Mouse (Mus musculus) E14TG2a.4 (cell line): ENCODE data around the gene Gpc1.

Source experiments
- H3K27me3 ChIP-seq: 2 replicates; pipeline ENCODE4 v1.6.1; 2014; ENCODE audit warnings: low read length, control low read depth; ENCODE audit not compliant: insufficient read depth
- H3K36me3 ChIP-seq: 2 replicates; pipeline ENCODE4 v1.6.1; 2014; ENCODE audit warnings: low read length, control low read depth; ENCODE audit not compliant: insufficient read depth
- H3K4me1 ChIP-seq: replicated peaks from 2 replicates; pipeline ENCODE4 v1.6.1; 2014; ENCODE audit warnings: low read depth, low read length, control low read depth
- H3K4me3 ChIP-seq: replicated peaks from 2 replicates; pipeline ENCODE4 v1.5.1; 2014; ENCODE audit warnings: mild to moderate bottlenecking, low read length
- H3K9me3 ChIP-seq: 2 replicates; pipeline ENCODE4 v1.6.1; 2014; ENCODE audit warnings: low read length, control low read depth
- CTCF ChIP-seq: conservative IDR thresholded peaks from 2 replicates; pipeline ENCODE4 v1.5.1; 2014; ENCODE audit warnings: low read length
- NANOG ChIP-seq: IDR thresholded peaks from 2 replicates; pipeline ENCODE4 v1.6.1; 2014; ENCODE audit warnings: borderline replicate concordance, low read length, mixed read lengths
- POU5F1 ChIP-seq: IDR thresholded peaks from 2 replicates; pipeline ENCODE4 v1.6.1; 2014; ENCODE audit warnings: low read length, borderline replicate concordance

The Gpc1 gene

DNA sequence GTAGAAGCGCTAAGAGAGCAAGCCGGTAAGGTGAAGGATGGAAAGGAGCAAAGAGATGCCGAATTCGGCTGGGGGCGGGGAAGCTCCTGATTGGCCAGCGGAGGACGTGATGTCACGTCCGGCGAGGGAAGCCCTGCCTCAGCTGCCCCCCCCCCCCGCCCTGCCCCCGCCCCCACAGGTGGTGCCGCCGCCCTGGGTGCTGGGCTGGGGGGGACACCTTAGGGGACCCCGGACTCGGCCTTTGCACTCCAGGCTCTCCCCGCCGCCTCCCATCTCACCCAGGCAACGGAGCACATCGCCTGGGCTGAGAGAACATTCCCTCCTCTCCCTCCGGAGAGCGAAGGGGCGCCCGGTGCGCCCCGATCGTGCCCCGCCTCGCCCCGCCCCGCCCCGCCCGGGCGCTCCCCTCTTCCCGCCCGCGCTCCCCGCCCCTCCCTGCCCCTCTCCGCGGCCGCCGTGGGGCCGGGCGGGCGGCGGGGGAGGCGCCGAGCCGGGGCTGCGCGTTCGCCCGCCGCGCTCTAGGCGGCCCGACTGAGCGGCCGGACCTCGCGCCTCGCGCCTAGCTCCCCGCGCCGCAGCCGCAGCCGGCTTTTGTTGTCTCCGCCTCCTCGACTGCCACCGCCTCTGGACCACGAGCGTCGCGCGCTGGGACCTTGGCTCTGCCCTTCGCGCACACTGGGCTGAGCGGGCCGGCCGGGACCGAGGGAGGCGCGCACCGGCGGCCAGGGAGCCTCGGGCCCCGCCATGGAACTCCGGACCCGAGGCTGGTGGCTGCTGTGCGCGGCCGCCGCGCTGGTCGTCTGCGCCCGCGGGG, at the start of gene Gpc1:
Gpc1 (plus strand) TSS at position 458 of the 814 bp plus-strand sequence.
- TF ChIP-seq CTCF = no peak
- no peak for TF ChIP-seq NANOG
- no peak for TF ChIP-seq POU5F1
- Histone ChIP-seq H3K27me3 (peaks cover 60% of the 10 kb centered on the region), H3K9me3 (no peaks in the 10 kb centered on the region), H3K4me1 (peaks cover 26% of the 10 kb centered on the region), H3K4me3 (peak within 1 kb of the TSS; percentile 86), H3K36me3 (no peaks in the 10 kb centered on the region)

DNA sequence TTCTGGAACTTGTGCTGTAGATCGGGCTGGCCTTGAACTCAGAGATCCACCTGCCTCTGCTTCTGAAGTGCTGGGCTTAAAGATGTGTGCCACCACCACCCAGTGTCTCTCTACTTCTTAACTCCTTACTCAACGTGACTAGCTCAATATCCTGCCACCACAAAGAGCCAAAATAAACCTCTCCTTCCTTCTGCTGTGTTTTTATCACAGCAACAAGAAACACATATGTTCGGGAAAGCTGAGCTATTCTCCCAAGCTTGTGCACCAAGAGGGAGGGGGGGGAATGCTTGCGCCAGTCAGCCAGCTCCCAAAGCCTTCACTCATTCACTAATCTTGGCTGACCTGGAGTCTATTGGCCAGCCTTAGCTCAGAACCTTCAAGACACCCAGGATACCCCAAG, 49.6 kb upstream of the Gpc1 start:
- Histone ChIP-seq H3K4me1 (peaks cover 5% of the 10 kb centered on the region), H3K9me3 (no peaks in the 10 kb centered on the region), H3K27me3 (peaks cover 24% of the 10 kb centered on the region; the same call in 1 of the 2 replicates), H3K4me3 (no peak overlapping the region), H3K36me3 (no peaks in the 10 kb centered on the region)
- TF ChIP-seq NANOG (no peak), POU5F1 (no peak), CTCF (no peak)

DNA sequence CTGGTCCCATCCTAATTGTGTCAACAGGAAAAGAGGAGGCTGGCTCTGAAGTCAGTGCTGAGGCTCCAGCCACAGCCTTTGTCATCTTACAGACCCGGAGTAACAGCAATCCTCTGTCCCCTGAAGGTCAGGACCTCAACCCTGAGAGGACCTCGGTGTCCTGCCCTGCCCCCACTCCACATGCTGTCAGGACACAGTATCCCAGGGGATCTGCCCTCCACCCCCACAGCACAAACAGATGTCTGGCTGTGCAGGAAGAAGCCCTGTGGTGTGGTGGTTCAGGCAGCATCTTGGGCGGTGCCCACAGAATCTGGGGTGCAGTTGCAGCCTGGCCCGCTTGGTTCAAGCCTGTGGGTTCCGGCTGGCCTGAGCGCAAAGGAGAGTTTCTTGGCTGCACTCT, 48.9 kb upstream of the Gpc1 start:
- Histone ChIP-seq H3K4me1 (peaks cover 5% of the 10 kb centered on the region), H3K4me3 (no peak overlapping the region), H3K36me3 (no peaks in the 10 kb centered on the region), H3K9me3 (no peaks in the 10 kb centered on the region), H3K27me3 (peaks cover 24% of the 10 kb centered on the region; the same call in 1 of the 2 replicates)
- no peak for TF ChIP-seq NANOG
- no peak for TF ChIP-seq POU5F1
- no peak for TF ChIP-seq CTCF

DNA sequence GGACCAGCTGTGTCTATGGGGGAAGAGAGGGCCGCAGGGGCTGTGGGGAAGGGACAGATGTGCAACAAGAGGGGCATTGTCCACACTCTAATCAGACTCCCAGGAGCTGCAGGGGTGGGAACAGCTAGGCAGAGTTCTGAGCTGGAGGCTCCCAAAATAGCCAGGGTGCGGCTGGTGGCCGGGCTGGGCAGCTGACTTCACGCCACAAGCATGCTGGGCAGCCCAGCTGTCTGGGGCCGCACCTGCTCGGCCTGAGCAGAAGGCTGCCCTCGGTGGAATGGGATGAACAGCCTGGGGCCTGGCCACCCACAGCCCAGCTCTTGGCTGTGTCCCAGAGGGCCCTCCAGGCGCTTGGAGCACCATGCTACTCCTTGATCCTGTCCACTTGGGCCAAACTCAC, 44.2 kb upstream of the Gpc1 start:
- Histone ChIP-seq H3K4me1 (peaks cover 12% of the 10 kb centered on the region), H3K9me3 (peaks cover 13% of the 10 kb centered on the region)

DNA sequence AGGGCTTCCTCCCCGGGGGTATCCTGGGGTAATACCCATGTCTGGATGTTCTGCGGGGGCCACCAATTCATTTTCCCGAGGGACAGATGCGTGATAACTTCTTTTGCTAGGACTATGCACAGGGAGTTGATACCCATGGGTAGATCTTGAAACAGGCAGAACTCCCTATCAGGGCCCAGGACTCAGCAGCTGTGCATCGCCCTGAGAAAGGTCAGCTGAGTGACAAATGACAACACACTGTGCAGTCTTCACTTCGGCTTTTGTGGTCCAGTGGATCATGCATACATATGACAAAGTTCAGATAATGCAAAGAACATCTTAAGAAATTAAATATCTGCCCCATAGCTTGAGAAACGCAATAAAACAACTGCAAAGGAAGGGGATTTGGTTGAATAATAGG, 43.4 kb upstream of the Gpc1 start:
- Histone ChIP-seq H3K4me1 (peaks cover 7% of the 10 kb centered on the region), H3K36me3 (no peaks in the 10 kb centered on the region), H3K27me3 (peaks cover 17% of the 10 kb centered on the region; the same call in 1 of the 2 replicates), H3K9me3 (peaks cover 13% of the 10 kb centered on the region), H3K4me3 (no peak overlapping the region)
- TF ChIP-seq NANOG (no peak), POU5F1 (no peak), CTCF (no peak)

More for the DNA sequence above, 44.2 kb upstream of the Gpc1 start:
- Histone ChIP-seq H3K36me3 (no peaks in the 10 kb centered on the region), H3K4me3 (no peak overlapping the region), H3K27me3 (peaks cover 22% of the 10 kb centered on the region; the same call in 1 of the 2 replicates)
- TF ChIP-seq POU5F1 = no peak
- TF ChIP-seq NANOG = no peak
- no peak for TF ChIP-seq CTCF

DNA sequence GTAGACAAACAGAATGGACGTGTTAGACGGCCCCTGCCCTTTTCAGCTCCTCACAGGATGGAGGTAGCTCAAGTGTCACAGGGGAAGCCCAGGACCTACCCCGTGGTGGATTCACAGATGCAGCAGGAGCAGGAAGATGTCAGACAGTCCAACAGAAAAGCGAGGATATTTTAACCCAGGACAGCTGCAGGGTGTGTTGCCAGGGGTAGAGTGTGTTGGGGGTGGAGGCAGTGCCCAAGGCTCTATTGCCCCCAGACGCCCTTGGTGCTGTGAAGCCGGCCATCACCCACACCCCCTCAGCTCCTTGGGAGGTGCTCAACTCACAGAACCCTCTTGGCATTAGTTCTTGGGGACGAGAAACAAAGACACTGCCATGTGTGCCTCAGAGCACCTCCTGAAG, 40.8 kb upstream of the Gpc1 start:
- no peak overlapping the region for H3K4me3 ChIP-seq
- TF ChIP-seq NANOG = no peak
- no peak for TF ChIP-seq CTCF
- no peak for TF ChIP-seq POU5F1
- H3K36me3 ChIP-seq = no peaks in the 10 kb centered on the region
- H3K27me3 ChIP-seq = peaks cover 5% of the 10 kb centered on the region; the same call in 1 of the 2 replicates
- H3K9me3 ChIP-seq = peaks cover 13% of the 10 kb centered on the region
- peaks cover 7% of the 10 kb centered on the region for H3K4me1 ChIP-seq

DNA sequence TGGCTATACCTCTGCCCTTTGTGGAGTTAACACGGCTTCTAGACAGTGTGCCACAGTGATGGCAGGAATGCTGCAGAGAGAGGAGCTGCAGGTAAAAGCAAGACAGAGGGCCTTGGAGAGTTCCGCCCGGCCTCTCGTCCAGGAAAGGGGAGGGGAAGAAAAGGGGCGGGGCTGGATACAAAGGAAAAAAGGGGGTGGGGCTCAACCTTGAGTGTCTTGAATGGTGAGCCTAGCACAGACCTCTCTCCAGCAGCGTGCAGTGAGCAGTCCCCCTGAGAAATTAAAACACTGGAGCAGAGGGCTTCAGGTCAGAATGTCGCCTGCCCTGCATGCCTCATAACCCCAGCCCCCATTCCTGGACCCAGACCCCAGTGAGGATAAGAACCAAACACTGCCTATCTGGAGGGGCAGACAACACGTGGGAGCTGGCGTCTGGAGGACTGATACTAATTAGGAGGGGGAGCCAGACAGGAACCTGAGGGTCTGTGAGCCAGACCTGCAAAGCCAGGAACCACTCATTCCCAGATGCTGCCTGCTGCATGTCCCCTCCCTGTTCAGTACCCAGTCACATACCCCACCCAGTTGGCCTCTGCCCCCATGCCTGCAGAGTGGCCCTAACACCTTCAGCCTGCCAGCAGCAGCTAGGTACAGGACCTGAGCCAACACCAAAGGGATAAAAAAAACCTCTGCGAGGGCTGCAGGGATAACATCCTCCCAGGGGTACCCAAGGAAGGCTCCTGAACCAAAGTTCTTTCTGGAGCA, 40.2 kb upstream of the Gpc1 start:
- no peak for TF ChIP-seq CTCF
- TF ChIP-seq POU5F1 = no peak
- TF ChIP-seq NANOG = no peak
- H3K27me3 ChIP-seq = peaks cover 5% of the 10 kb centered on the region; the same call in 1 of the 2 replicates
- H3K9me3 ChIP-seq = peaks cover 13% of the 10 kb centered on the region
- H3K36me3 ChIP-seq = no peaks in the 10 kb centered on the region
- 0 out of 2 replicates have a peak overlapping the region, but pooled peaks have one; percentile 13 for H3K4me3 ChIP-seq
- peaks cover 7% of the 10 kb centered on the region for H3K4me1 ChIP-seq

DNA sequence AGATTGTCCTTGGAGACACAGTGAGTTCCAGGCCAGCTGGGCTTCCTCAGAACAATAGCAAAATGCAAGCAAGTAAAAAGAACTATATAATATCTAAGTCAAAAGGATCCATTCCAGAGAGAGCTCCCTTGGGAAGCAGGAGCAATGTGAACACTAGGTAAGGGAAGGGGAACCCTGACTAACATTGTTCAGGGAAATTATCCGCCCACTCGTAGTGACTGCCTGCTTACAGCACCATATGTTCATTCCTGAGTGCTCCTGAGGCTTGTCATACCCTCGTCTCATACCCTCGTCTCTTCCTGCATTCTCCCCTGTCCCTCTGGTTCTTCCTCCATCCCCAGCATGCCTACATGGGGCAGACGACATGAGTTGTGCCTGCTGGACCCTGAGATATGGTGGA, 37.7 kb upstream of the Gpc1 start:
- H3K4me1 ChIP-seq = peaks cover 7% of the 10 kb centered on the region
- peaks cover 5% of the 10 kb centered on the region; the same call in 1 of the 2 replicates for H3K27me3 ChIP-seq
- no peaks in the 10 kb centered on the region for H3K36me3 ChIP-seq
- TF ChIP-seq CTCF (no peak), POU5F1 (no peak), NANOG (no peak)
- no peak overlapping the region for H3K4me3 ChIP-seq
- H3K9me3 ChIP-seq = peaks cover 13% of the 10 kb centered on the region
